Mouse (Mus musculus): Measurements from ENCODE around the gene Wfdc1.

DNA sequence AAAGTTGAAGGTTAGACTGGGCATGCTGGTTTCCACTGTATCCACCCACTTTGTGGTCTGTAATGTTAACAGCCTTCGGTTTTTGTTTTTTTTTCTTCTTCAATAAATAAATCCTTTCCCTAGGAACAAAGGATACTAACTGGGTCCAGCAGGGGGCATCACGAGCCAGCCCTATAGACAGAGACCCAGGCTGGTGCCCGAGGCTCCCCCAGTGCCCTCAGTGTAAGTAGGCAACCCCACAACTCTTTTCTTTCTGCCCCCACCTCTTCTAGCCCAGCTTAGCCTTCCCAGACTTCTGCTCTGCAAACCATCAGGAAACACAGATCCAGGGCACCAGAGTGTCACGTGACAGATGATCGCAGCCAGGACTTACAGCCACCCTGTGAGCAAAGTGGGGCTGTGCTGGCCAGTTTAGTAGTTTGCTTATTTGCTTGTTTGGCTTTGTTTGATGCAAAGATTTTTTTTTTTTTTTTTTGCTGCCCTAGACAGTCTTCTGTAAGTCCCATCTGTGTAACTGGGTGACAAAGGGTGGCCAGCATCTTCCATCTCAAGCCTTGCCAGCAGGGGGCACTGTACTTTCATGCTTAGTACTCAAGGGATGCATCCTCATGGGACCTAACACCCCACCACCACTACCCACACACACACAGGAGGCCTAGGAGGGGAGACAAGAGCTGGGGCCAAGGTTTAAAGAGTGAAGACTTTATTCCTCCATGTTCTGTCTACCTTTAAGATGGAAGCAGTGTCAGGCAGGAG is 9.3 kb upstream of the Wfdc1 start:
- no peak for TF ChIP-seq CTCF (IDR thresholded peaks at IDR 0.05; ENCODE audit: borderline replicate concordance, control insufficient read depth, extremely low read depth, insufficient read depth, low read length, poor library complexity)
- no peak for TF ChIP-seq POLR2A (IDR thresholded peaks at IDR 0.05; ENCODE audit: control insufficient read depth, extremely low read depth, insufficient read depth, low read length, poor library complexity)

Data from thymus, adult 2 months (tissue).